Comparison of ENCODE assay signal across 16 mouse cellular contexts in genomic region chr13:46632796-46633195, GRCm38 (mm10). TPM values are rescaled to one million over a fixed set of nuclear protein-coding genes. Genes with fewer than 3 reads are reported as not detected.
DNase-seq lines count a peak whose midpoint lies in the region; ATAC-seq and TF ChIP-seq lines count a peak whose summit lies in the region.
"Had no signal": no experiment of that assay in that cellular context is flagged by ENCODE, and none has a peak within 500 bp of the region (broad histone marks: within the 10 kb centered on the region; RNA-seq: fewer than 3 reads in every experiment).

No protein-coding gene starts in this region.

- no peak for TF ChIP-seq CTCF in layer of hippocampus, adult 2 months (conservative IDR thresholded peaks at IDR 0.05)
- no peak for TF ChIP-seq CTCF in forebrain, postnatal 0 days (IDR thresholded peaks at IDR 0.05; ENCODE audit: low read depth)

- no peaks in the 10 kb centered on the region for H3K27me3 ChIP-seq in forebrain, postnatal 0 days (ENCODE audit: insufficient read depth, low read length)
- no peaks in the 10 kb centered on the region for H3K27me3 ChIP-seq in midbrain, embryonic 16.5 days (ENCODE audit: control insufficient read depth, insufficient read depth, low read depth, low read length)
- H3K27me3 ChIP-seq: liver, embryonic 13.5 days had no signal

- no peak overlapping the region for H3K4me3 ChIP-seq in layer of hippocampus, adult 2 months
- no peak overlapping the region for H3K4me3 ChIP-seq in forebrain, postnatal 0 days (ENCODE audit: low read depth, low read length)
- H3K4me3 ChIP-seq in midbrain, embryonic 16.5 days (ENCODE audit: low read depth, low read length), result no peak overlapping the region
- H3K4me3 ChIP-seq: liver, embryonic 13.5 days had no signal

- DNase-seq in layer of hippocampus, adult 2 months (ENCODE audit: low spot score in 2 of 2), result no peak
- DNase-seq in layer of hippocampus, adult 11-12 months (ENCODE audit: low spot score), result no peak
- DNase-seq in ZHBTc4 (ENCODE audit: low read depth, low spot score), result peak; percentile 43
- no peak for DNase-seq in forebrain, postnatal 0 days
- DNase-seq in left cerebral cortex, postnatal 4 days, result no peak
- DNase-seq in frontal cortex, postnatal 25 days (ENCODE audit: low spot score in 2 of 2), result no peak
- DNase-seq: adrenal gland, postnatal 10 days; kidney, adult 2 months; kidney, postnatal 14 days; liver, embryonic 13.5 days; lung, embryonic 14.5 days; lung, postnatal 36 days; right cerebral cortex, adult 18-20 months; thymus, postnatal 14 days had no signal

- H3K27ac ChIP-seq in layer of hippocampus, adult 2 months, result peak overlapping the region; percentile 88
- 0 out of 2 replicates have a peak overlapping the region, but pooled peaks have one; percentile 80 for H3K27ac ChIP-seq in forebrain, postnatal 0 days (ENCODE audit: low read depth, low read length)
- H3K27ac ChIP-seq in midbrain, embryonic 16.5 days (ENCODE audit: low read length), result peak overlapping the region; percentile 90
- H3K27ac ChIP-seq: liver, embryonic 13.5 days had no signal

- no peak for ATAC-seq in forebrain, postnatal 0 days
- no peak for ATAC-seq in midbrain, embryonic 16.5 days
- ATAC-seq: inflammation-experienced regulatory T-cells, adult 6 months had no signal

- H3K4me1 ChIP-seq in forebrain, postnatal 0 days (ENCODE audit: insufficient read depth), result peaks cover 18% of the 10 kb centered on the region
- peaks cover 29% of the 10 kb centered on the region for H3K4me1 ChIP-seq in midbrain, embryonic 16.5 days (ENCODE audit: control insufficient read depth, insufficient read depth, low read length)

- intact Hi-C loops in left cerebral cortex, postnatal 4 days (cut with DNase I), result no loop called here

- no peaks in the 10 kb centered on the region for H3K36me3 ChIP-seq in forebrain, postnatal 0 days (ENCODE audit: insufficient read depth)
- H3K36me3 ChIP-seq in midbrain, embryonic 16.5 days (ENCODE audit: control insufficient read depth, insufficient read depth, low read length), result no peaks in the 10 kb centered on the region
- H3K36me3 ChIP-seq: liver, embryonic 13.5 days had no signal

- H3K4me2 ChIP-seq in forebrain, postnatal 0 days (ENCODE audit: low read depth), result no peak overlapping the region
- H3K4me2 ChIP-seq in midbrain, embryonic 16.5 days (ENCODE audit: low read length), result no peak overlapping the region
- H3K4me2 ChIP-seq: liver, embryonic 13.5 days; lung, embryonic 14.5 days had no signal

- no peaks in the 10 kb centered on the region; the same call in 1 of the 2 replicates for H3K9me3 ChIP-seq in forebrain, postnatal 0 days (ENCODE audit: low read length)
- no peaks in the 10 kb centered on the region for H3K9me3 ChIP-seq in midbrain, embryonic 16.5 days (replicated peaks; ENCODE audit: control insufficient read depth, low read length, poor library complexity, severe bottlenecking)
- H3K9me3 ChIP-seq: liver, embryonic 13.5 days had no signal

- H3K9ac ChIP-seq in forebrain, postnatal 0 days, result no peak overlapping the region
- H3K9ac ChIP-seq in midbrain, embryonic 16.5 days (ENCODE audit: low read depth, low read length), result no peak overlapping the region
- H3K9ac ChIP-seq: liver, embryonic 13.5 days; lung, embryonic 14.5 days had no signal

- WGBS in forebrain, postnatal 0 days, result 61% methylated on average over 4 of the region's 4 CpGs
- 66% methylated on average over 4 of the region's 4 CpGs for WGBS in midbrain, embryonic 16.5 days

RNA-seq across cellular contexts. Expression of gene Fam8a1, which starts 36.5 kb away (rescaled TPM):
- 10 to 100 TPM; 74.7 to 76.5 TPM for total RNA-seq in layer of hippocampus, adult 2 months (2021)
- total RNA-seq in forebrain, postnatal 0 days (2014; rRNA removed), result 63.0 and 73.8 TPM in 2 replicates
- polyA plus RNA-seq in forebrain, postnatal 0 days (2015; fragmentation: Nextera tagmentation; extraction: Ambion mirVana), result 13.6 and 18.8 TPM in 2 replicates
- 19.6 and 22.3 TPM in 2 replicates for polyA plus RNA-seq in midbrain, embryonic 16.5 days (2015; fragmentation: Nextera tagmentation; extraction: Ambion mirVana)
- total RNA-seq in left cerebral cortex, postnatal 4 days (2021), result 10 to 100 TPM; 71.4 to 75.7 TPM
